In genomic region chr1:91297799-91298744, GRCm38 (mm10) we compare ENCODE assay signal across 8 mouse cellular contexts. TPM values are rescaled to one million over a fixed set of nuclear protein-coding genes. Genes with fewer than 3 reads are reported as not detected.
DNase-seq lines count a peak whose midpoint lies in the region; ATAC-seq and TF ChIP-seq lines count a peak whose summit lies in the region.

TSS of gene Scly (plus strand) at chr1:91298338.

- H3K4me2 ChIP-seq in forebrain, embryonic 14.5 days (ENCODE audit: low read length) = peak within 1 kb of the TSS; percentile 76
- H3K4me2 ChIP-seq in neural tube, embryonic 15.5 days = peak within 1 kb of the TSS; percentile 65

- TF ChIP-seq EP300 in ES-Bruce4 (IDR thresholded peaks at IDR 0.05; ENCODE audit: insufficient read depth, low read depth, low read length) = no peak

- H3K4me3 ChIP-seq in ES-Bruce4 (ENCODE audit: low read depth, low read length) = peak within 1 kb of the TSS; percentile 95
- peak within 1 kb of the TSS; percentile 83 for H3K4me3 ChIP-seq in forebrain, embryonic 14.5 days (ENCODE audit: low read depth, low read length)
- peak within 1 kb of the TSS; percentile 74 for H3K4me3 ChIP-seq in neural tube, embryonic 15.5 days (replicated peaks)

- intact Hi-C loops in heart, postnatal 14 days (cut with DNase I) = loop anchor here (2.0 kb wide), 1 partner anchor 47 kb away; the partner anchor contains the start of gene Ube2f

- no peak within 1 kb of the TSS for H3K27ac ChIP-seq in ES-Bruce4 (ENCODE audit: insufficient read depth, low read length)
- no peak within 1 kb of the TSS; the same call in 1 of the 2 replicates for H3K27ac ChIP-seq in forebrain, embryonic 14.5 days (ENCODE audit: low read depth, low read length)
- 0 out of 2 replicates have a peak within 1 kb of the TSS, but pooled peaks have one; percentile 19 for H3K27ac ChIP-seq in neural tube, embryonic 15.5 days (replicated peaks)

- peak; percentile 100 for ATAC-seq in forebrain, embryonic 14.5 days
- peak; percentile 100 for ATAC-seq in neural tube, embryonic 15.5 days (ENCODE audit: low FRiP score)

- H3K36me3 ChIP-seq in ES-Bruce4 (ENCODE audit: control insufficient read depth, insufficient read depth, low read length, poor library complexity, severe bottlenecking) = no peaks in the 10 kb centered on the region
- no peaks in the 10 kb centered on the region; the same call in 1 of the 2 replicates for H3K36me3 ChIP-seq in forebrain, embryonic 14.5 days (ENCODE audit: control insufficient read depth, insufficient read depth, low read length)
- H3K36me3 ChIP-seq in neural tube, embryonic 15.5 days = peaks cover 4% of the 10 kb centered on the region

- TF ChIP-seq CTCF in ES-Bruce4 (IDR thresholded peaks at IDR 0.05; ENCODE audit: low read depth, low read length) = no peak

- peak; percentile 95 for DNase-seq in cerebellum, adult 11 months
- DNase-seq in forebrain, embryonic 14.5 days (ENCODE audit: low spot score) = peak; percentile 96
- peak; percentile 92 to 93 for DNase-seq in heart, postnatal 14 days
- DNase-seq in layer of hippocampus, adult 11-12 months (ENCODE audit: low spot score) = peak; percentile 95
- peak; percentile 96 to 97 for DNase-seq in lung, adult 18-20 months
- DNase-seq in testis, postnatal 14 days (ENCODE audit: low spot score) = peak; percentile 86

- peak within 1 kb of the TSS; percentile 80 for H3K9ac ChIP-seq in ES-Bruce4 (ENCODE audit: low read depth, poor library complexity, severe bottlenecking)
- H3K9ac ChIP-seq in forebrain, embryonic 14.5 days (ENCODE audit: low read length) = peak within 1 kb of the TSS; percentile 84
- H3K9ac ChIP-seq in neural tube, embryonic 15.5 days (replicated peaks) = peak within 1 kb of the TSS; percentile 75

- under 1% methylated on average over 53 of the region's 65 CpGs for whole genome bisulfite sequencing in forebrain, embryonic 14.5 days
- under 1% methylated on average over 59 of the region's 65 CpGs for WGBS in neural tube, embryonic 15.5 days

- peaks cover 2% of the 10 kb centered on the region for H3K4me1 ChIP-seq in ES-Bruce4 (ENCODE audit: control insufficient read depth, insufficient read depth, low read length)
- H3K4me1 ChIP-seq in forebrain, embryonic 14.5 days (ENCODE audit: control insufficient read depth, insufficient read depth, low read length) = no peaks in the 10 kb centered on the region; the same call in 1 of the 2 replicates
- H3K4me1 ChIP-seq in neural tube, embryonic 15.5 days = peaks cover 8% of the 10 kb centered on the region

- no peak for TF ChIP-seq POLR2A in ES-Bruce4 (IDR thresholded peaks at IDR 0.05; ENCODE audit: insufficient read depth, low read length)

- no peaks in the 10 kb centered on the region for H3K27me3 ChIP-seq in ES-Bruce4 (ENCODE audit: control insufficient read depth, insufficient read depth, low read length, poor library complexity, severe bottlenecking)
- H3K27me3 ChIP-seq in forebrain, embryonic 14.5 days (replicated peaks; ENCODE audit: control insufficient read depth, insufficient read depth, low read length) = no peaks in the 10 kb centered on the region
- H3K27me3 ChIP-seq in neural tube, embryonic 15.5 days (replicated peaks) = no peaks in the 10 kb centered on the region

- H3K9me3 ChIP-seq in ES-Bruce4 (replicated peaks; ENCODE audit: control insufficient read depth, insufficient read depth, low read length, poor library complexity, severe bottlenecking) = no peaks in the 10 kb centered on the region
- H3K9me3 ChIP-seq in forebrain, embryonic 14.5 days (replicated peaks; ENCODE audit: control insufficient read depth, low read length) = no peaks in the 10 kb centered on the region
- no peaks in the 10 kb centered on the region for H3K9me3 ChIP-seq in neural tube, embryonic 15.5 days (replicated peaks)

RNA-seq across cellular contexts. Expression of gene Scly, which starts in this region (rescaled TPM):
- polyA plus RNA-seq in ES-Bruce4 (2011; ENCODE audit: insufficient read depth, insufficient read length, low read depth, missing spikeins) = 18.5 and 19.2 TPM in 2 replicates
- polyA plus RNA-seq in forebrain, embryonic 14.5 days (2014; fragmentation: Nextera tagmentation; extraction: Ambion mirVana) = 6.3 and 7.3 TPM in 2 replicates
- 10 to 100 TPM; 11.4 to 15.6 TPM for total RNA-seq in heart, postnatal 14 days (2021)
- polyA plus RNA-seq in neural tube, embryonic 15.5 days (2015; fragmentation: Nextera tagmentation; extraction: Ambion mirVana) = 16.3 and 16.6 TPM in 2 replicates
